Mouse (Mus musculus) left cerebral cortex, postnatal 10 days (tissue): ENCODE results near the gene Tyk2. TPM values are rescaled to one million over a fixed set of nuclear protein-coding genes. Genes with fewer than 3 reads are reported as not detected.

Experiments used
- DNase-seq, 2 experiments: peaks; one replicate each; pipeline ENCODE4 v3.0.0; 2021 to 2022; ENCODE audit warnings: low spot score in 2 of 2, mixed read lengths in 1 of 2; ENCODE audit errors: extremely low spot score in 1 of 2
- intact Hi-C: fragments of 180-260 bp; cut with DNase I; formaldehyde crosslinking; loops from one replicate; pipeline ENCODE4 v1.15.1; 2025
- total RNA-seq, 2 experiments: library from RNA; stranded (reverse); gene quantifications; 2 replicates each; pipeline ENCODE4 v1.2.3; 2021

The Tyk2 gene
- total RNA-seq, result 10 to 100 TPM; 11.2 to 13.2 TPM

DNA sequence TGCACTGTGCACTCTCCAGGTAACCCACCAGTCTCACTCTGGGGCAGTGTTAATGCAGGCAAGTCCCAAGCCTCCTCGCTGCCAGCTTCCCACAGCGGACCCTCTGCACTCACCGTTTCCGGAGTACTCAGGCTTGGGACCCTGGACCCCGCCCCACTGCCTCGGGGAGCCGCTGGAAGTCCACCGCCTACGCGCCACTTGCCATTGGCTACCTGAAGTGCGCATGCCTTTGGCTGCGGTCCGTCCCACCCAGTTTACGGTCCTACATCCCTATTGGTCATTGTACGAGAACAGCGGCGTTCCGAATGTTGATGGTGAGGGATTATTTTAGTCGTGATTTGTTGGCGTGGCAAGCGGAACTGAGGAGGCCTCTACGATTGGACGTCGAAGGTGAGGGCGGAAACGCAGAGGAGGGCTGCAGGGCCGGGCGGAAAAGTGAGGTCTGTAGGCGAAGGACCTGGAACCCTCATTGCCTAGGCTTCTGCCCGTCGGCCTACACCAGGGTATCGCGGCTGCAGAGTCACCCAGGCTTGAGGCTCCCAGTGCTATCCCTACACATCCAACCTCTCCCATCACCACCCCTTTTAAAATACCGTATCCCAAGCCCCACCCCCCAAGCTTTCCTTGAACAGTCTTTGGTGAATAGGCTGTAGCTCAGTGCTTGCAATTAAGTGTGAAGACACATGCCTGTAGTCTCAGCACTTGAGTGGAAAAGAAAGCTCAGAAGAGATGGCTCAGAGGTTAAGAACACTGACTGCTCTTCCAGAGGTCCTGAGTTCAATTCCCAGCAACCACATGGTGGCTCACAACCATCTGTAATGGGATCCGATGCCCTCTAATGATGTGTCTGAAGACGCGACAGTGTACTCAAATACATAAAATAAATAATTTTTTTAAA, at the start of gene Tyk2:
Tyk2 (minus strand) TSS at position 185 of the 898 bp plus-strand sequence.
- DNase-seq, result peak; percentile 94 to 95
- intact Hi-C loops, result loop anchor here (5.0 kb wide), 3 partner anchors 39 to 229 kb away; partner anchors contain the start of genes Gm38431, Icam5 and Raver1

DNA sequence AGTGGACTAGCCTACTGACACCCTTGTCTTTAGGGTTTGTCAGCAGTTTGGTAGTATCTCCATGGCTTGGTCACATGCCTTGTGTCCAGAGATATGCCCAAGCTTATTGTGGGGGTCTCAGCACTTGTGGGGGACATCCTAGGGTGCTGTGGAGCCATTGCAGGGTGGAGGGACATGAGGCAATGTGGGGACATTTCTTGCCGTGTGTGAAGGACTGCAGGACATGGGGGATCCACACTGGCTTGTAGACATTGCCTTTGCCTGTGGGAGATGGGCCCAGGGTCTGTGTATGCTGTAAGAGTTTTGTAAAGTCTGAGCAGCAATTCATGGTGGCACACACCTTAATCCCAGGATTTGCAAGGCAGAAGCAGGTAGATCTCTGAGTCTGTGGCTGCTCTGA, 49.8 kb upstream of the Tyk2 start:
- no peak for DNase-seq

DNA sequence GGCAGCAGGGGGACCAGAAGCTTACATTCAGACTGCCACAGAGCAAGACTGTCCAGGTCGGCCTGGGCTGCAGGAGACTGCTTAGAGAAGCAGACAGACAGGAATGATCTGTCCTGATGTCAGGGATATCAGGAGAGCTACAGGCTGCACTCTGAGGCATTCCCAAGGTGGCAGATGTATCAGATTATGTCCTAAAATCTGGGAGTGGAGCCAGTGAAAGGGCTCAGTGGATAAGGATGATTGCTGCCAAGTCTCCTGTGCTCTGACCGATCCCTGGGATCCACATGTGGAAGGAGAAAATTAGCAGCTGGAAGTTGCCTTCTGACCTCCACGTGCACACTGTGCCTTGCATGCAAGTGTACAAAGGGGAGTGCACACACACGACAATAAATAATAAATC, 49.4 kb upstream of the Tyk2 start:
- no peak for DNase-seq
- intact Hi-C loops, result no loop called here

More for the DNA sequence above, 49.8 kb upstream of the Tyk2 start:
- intact Hi-C loops, result no loop called here

DNA sequence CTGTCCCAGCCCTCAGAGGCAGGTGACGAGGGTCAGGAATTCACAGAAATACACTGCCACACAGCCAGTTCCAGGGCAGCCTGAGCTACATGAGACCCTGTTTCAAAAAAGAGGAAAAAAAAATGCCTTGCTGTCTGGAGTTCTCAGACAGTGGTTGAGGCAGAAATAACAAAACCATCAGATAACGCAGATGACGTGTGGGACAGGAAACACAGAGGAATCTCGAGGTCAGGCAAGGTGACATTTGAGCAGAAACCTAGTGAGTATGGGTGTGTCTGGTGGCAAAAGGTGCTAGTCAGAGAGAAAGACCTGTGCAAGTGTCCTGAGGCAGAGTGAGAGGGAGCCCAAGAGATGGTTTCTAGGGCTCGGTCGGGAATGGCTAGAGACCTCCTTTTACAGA, 41.3 kb upstream of the Tyk2 start:
- no peak for DNase-seq
- intact Hi-C loops, result no loop called here

DNA sequence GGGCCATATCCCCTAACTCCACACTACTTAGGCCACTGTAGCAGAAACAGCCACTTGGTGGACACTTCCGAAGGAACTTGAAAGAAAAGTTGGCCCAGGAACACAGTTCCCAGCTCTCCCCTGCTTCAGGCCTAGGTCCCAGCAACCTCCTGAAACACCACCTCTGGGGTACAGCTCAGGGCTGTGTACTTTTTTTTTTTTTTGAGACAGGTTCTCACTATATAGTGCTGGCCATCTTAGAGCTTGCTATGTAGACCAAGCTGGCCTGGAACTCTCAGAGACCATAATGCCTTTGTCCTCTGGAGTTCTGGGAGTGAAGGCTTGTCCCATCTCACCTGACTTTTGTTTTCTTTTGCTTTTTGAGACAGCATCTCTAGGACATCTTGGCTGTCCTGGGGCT, 38.1 kb upstream of the Tyk2 start:
- intact Hi-C loops, result no loop called here
- no peak for DNase-seq

DNA sequence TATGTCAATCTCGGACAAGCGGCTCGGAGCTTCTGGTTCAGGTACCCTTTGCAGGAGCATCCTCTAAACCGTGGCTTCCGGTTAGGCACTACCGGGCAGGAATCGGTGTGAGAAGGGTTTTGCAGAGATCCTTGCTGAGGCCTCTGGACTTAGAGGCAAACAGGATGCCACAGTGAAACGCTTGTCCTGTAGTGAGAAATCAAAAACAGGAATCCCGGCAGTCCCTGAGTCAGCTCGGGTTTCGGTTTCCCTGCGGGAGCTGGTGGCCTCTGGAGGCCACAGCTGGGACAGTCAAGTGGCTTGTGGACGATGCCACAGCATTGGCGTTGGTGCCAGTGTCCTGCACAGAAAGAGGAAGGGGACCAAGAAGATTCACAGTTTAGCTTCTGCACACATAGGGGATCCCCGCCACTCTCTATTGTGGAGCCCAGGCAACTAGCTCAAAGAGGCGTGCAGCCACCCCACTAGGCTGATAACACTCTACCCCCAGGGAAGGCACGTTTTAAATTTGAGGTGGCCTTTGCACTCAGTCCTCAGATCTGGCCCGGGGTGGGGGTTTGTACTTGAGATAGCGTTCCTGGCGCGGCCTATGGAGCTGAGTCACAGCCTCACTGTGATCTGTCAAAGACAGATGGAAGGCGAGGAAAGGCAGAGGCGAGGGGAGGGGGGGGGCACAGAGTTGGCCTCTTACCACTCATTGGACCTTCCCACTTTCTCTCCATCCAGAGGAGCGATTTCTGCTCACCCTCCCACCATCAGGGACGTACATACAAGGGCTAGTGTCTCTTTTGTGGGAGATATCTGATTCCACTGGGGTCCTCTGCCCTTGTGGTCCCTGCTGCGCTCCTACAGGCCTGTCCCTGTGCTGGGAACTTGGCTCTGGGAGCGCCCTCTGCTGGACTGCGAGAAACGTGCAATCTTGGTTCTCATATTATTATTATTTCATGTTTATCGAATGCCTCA, 37.4 kb upstream of the Tyk2 start:
- intact Hi-C loops, result no loop called here

DNA sequence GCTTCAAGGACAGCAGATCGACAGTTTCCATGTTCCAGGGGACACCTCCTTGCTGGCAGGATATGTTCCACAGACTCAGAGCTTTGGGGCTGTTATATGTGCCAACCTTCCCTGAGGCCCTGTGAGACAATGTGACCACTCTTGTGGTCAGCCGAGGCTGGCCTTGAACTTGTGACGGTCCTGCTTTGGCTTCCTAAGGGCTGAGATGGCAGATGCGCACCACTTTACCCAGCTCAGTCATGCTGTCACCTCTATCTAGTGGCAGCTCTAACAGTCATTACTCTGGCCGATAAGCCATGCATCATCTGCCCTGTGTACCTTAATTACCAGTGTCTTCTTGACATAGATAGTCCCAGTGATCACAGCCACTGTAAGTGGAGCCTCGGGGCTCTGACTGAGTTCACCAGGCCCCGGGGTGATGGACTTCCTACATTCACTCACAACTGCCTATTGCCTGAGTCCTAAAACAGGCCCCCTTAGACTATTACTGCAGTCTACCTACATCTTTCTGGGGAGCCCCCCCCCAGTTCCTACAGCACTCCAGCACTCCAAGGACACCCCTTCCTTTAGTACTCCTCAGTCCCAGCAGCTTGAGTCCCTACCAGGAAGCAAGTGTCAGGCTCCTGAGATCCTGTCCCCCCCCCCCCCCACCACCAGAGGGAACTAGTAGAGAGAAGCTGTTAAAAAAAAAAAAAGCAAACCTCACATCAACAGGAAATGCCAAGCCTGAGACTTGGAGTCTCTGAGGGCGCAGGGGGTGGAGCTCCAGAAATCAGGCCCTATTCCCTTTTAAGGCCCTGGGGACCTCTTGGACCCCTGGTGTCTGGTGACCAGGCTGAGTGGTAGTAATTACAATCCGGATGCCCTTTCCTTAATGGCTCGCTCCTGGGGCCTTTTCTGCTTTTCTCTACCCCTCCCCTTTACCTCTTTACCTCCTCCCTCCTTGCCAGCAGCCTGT, 36.4 kb upstream of the Tyk2 start:
- peak in 1 of 2 experiments; percentile 76 for DNase-seq
- intact Hi-C loops, result no loop called here

More for the DNA sequence above, 37.4 kb upstream of the Tyk2 start:
- peak in 1 of 2 experiments; percentile 82 for DNase-seq

DNA sequence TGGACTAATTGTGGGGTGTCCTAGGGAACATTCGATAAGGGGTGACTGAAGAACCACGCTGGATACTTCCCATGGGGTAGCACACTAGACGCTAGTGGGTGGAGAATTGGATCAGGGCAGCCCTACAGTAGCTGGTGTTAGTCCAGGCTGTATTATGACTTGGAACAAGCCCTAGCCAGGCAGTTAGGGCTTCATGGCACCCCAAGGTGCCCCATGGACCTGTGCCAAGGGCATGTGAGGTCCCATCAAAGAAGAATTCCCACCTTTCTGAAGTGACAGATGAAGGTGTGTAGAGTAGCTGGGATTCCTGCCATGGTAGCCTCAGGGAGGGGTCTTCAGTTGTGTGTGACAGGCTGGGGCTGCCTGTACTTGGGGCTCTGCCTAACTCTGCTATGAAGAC, 35.5 kb upstream of the Tyk2 start:
- DNase-seq, result peak in 1 of 2 experiments; percentile 50
- intact Hi-C loops, result no loop called here

DNA sequence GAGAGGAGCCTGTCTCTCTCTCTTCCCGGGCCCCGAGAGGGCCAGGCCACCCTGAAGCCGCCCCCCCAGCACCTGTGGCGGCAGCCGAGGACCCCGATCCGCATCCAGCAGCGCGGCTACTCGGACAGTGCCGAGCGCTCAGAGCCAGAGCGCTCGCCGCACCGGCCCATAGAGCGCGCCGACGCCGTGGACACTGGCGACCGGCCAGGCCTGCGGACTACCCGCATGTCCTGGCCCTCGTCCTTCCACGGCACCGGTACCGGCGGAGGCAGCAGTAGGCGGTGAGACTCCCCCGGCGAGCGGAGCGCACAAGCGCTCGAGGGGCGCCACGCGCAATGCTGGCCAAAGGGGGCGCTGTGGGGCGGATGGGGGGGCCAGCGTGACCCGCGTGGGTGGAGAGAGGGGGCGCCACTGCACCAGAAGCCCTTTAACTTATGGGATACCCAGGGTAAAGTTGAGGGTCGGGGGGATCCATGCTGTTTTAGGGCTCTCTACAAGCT, 35.0 kb upstream of the Tyk2 start:
- intact Hi-C loops, result no loop called here
- peak; percentile 45 to 82 for DNase-seq

DNA sequence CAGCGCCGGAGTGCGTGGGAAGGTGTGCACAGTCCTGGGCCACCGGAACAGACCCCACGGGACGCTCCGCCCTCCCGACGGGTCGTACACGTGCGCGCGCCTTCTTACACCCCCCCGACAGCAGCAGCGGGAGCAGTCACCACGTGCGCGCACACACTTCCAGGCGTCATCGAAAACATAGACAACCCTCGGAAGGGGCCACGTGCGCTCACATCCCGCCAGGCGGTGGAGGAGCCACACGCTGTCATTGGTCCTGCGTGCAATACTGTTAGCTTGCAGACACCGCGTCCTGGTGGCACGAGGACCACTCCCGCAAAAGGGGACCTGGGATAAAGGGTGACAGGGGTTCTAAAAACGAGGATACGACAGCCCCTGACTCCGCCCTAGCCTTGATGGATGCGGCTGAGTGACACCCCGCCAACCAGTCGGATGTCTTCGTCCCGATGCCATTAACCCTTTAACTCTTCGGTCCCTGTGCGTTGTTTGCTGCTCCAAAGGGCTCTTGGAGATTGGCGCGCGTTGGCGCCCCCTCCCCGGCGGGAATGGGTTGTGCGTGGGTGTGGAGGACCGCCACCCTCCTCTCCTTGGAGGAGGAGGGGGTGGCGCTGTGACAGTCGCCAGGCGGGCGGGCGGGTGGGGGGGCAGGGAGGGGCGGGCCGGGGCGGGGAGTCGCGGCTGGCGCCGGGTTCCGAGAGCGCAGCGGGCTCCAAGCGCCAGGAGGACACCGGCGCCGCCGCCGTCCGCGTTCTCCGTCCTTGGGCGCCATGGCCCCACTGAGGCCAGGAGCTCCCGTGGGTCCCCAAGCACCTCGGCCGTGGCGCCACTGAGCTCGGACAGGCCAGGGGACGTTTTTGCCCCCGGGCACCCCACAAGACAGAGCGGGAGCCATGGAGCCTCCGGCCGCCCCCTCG, 34.3 kb upstream of the Tyk2 start, which contains the start of gene Pde4a:
Pde4a (plus strand) TSS at position 674 of the 911 bp plus-strand sequence.
- intact Hi-C loops, result no loop called here
- DNase-seq, result peak; percentile 85 to 87

DNA sequence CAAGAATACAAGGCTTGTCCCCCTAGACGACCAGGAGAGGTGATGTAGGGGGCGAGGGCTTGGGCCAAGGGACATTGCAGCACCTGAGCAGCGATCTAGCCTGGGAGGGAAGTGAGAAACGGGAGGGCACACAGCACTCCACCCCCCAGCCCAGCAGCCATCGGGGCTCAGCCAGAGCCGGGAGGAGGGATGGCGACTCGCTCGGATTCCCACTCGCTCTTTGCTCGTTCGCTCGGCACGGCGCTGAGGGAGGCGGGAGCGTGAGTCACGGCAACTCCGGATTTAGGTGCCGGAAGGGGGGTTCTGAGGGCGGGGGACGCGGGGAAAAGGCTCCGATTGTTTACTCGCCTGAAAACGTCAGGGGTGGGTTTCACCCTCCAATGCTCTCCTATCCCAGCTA, 33.0 kb upstream of the Tyk2 start:
- intact Hi-C loops, result loop anchor here (5.0 kb wide), 1 partner anchor 33 kb away; no protein-coding TSS in a partner anchor
- peak; percentile 59 to 80 for DNase-seq

DNA sequence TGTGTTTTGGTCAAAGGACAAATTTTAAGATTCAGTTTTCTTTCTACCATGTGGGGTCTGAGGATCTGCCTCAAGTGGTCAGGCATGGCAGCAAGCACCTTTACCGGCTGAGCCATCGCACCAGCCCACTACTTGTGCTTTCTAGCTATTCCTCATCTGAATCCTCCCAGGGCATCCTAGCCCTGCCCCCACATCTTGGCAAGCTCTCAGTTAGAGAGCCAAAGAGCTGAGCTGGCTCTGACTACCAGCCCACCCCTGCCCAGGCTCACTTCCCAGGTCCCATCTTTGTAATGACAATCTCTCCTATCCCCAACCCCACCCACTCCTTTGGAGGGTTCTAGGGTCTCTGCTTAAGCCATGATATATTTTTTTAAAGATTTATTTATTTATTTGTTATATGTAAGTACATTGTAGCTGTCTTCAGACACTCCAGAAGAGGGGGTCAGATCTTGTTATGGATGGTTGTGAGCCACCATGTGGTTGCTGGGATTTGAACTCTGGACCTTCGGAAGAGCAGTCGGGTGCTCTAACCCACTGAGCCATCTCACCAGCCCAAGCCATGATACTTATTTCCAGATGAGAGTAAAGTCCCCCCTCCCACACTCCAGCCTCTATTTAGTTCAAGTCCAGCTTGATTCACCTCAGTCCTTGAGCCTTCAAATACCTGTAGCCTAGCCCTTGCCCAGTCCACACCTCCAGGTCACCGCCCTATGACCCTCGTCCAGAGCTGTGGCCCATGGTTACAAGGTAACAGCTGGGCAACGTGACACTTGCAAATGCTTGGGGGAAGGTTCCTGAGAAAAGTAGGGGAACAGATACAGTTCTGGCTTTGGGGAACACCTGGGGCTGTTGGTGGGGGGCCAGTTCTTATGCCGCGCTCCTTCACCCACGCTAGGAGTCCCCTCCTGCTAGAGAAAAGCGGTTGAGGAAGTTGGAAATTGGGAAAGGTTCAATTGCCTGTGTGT, 32.3 kb upstream of the Tyk2 start:
- peak in 1 of 2 experiments; percentile 59 for DNase-seq
- intact Hi-C loops, result loop anchor here (5.0 kb wide), 1 partner anchor 34 kb away; no protein-coding TSS in a partner anchor

DNA sequence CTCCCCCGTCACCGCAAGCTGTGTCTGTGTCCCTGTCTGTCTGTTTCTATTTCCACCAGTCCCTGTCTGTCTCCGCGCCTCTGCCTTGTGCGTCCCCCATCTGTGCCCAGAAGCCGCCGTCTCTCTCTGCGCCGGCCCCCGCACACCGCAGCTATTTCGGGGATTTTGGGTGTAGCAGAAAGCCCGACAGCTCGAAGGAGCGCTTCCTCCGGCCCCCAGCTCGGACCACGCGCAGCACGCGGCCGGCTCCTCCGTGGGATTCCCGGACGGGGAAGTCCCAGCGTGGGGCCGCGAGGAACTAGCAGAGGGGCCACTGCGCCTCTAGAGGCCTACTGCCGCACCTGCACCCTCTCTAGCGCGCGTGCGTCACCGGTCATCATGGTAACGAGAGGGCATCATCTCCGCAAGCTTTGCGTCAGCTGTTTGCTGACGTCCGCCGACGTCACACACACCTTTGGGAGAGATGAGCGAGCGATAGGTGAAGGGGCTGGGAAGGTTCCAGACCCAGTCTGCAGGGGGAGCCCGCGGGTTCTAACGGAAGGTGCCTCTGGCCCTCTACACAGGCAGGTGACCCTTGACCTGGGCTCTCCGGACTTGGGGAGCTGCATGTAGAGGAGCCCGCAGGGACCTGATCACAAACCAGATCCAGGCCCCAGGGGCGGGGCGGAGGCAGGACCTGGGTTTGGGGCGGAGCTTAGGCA, 30.3 kb upstream of the Tyk2 start:
- intact Hi-C loops, result loop anchor here (5.0 kb wide), 1 partner anchor 36 kb away; no protein-coding TSS in a partner anchor
- peak; percentile 91 to 94 for DNase-seq

DNA sequence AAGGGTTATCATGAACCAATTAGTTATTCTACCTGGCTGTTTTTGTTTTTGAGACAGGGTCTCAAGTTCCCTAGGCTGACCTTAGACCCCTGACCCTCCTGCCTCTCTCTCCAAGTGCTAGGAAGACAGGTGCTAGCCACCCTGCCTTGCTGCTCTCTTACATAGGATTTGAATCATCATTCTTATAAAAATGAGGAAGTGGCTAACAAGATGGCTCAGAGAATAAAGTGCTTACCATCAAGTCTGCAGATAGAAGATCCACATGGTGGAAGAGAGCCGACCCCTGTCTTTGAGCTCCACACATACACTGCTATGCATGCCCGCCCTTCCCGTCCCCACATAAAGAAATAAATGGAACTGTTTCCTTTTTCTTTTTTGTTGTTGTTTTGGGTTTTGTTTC, 23.7 kb upstream of the Tyk2 start:
- no peak for DNase-seq
- intact Hi-C loops, result no loop called here

DNA sequence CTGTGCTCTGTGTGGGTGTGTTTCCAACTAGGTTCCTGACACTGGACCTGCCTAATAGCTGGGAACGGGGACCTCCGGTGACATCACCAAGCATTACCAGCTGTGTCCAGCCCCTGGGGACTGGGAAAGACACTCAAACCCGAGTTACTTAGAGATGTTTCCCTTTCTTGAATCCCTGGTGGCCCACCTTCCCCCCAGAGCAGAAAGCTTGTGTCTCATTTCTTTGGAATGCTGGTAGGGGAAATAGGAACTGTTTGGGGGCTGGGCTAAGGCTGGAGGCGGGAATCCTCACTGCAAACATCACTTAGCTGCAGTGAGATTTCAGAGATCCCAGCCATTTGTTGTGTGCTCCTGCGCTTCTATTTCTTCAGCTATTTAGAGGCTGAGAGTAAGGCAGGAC, 22.8 kb upstream of the Tyk2 start:
- DNase-seq, result no peak
- intact Hi-C loops, result no loop called here
